Mouse (Mus musculus): ENCODE results near the gene Lcp2.
A peak's percentile ranks its signal among the peaks of the same experiment; 100 is the strongest.
"Not testable (repeated sequence)": the region's sequence is repeated elsewhere in the genome, so short reads cannot be mapped to it uniquely, and the experiment has no call there.

Gene Lcp2

DNA sequence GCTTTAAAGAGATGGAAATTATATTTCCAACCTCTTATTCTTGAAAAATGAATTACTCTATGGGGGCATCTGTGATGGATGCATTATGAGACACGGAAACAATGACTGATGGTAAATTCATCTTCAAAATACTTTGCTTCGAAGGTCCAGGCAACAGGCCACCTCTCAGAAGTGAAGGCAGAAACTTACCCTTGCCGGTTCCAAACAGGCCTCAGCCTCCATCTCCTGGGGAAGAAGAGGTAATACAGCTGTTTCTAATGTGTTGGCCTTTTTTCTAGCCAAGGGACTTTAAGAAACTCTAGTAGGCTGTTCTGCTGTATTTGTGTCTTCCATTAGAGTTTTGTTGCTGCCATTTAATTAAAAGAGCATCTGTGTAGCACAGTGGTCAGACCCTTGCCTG, 40.3 kb downstream of the Lcp2 start:
- no peak for DNase-seq (ENCODE audit: low read depth)

DNA sequence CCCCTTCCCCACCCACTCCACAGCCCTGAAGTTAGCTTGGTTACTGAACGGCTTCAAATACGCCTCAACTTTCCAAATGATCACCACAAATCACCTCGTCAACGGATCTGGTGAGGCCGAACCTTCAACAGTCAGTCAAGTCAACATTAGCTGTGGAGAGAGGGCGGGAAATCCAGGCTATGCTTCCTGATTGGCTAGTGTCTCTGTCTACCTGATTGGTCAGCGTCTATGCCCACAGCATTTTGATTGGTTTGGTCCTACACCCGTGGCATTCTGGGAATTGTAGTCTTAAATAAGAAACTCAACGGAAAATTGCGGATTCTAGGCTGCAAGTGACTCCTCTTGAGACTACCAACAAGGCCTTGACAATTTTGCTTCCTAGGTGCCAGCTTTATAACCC, 51.7 kb downstream of the Lcp2 start, which contains the start of gene 4930469K13Rik:
4930469K13Rik (minus strand) TSS at position 133 of the 400 bp plus-strand sequence.
- no peak for DNase-seq (ENCODE audit: low read depth)

DNA sequence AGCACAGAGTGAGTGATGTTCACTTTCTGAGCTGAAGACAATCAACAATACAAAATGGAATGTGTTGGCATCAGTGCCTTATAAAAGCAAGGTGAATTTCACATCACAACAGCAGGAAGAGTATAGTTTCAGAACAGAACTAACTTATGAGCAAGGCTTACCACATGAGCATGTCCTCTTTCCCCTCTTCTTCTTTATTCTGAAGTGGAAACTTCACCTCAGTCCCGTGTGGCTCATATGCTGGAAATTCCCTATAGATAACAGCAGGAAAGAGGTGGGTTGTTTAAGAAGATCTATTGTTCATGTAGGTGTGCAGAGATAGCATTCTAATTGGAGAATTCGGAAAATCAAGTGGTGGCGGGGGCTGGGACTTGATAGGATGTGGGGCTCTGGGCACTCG, 55.1 kb downstream of the Lcp2 start:
- no peak for DNase-seq (ENCODE audit: low read depth)

DNA sequence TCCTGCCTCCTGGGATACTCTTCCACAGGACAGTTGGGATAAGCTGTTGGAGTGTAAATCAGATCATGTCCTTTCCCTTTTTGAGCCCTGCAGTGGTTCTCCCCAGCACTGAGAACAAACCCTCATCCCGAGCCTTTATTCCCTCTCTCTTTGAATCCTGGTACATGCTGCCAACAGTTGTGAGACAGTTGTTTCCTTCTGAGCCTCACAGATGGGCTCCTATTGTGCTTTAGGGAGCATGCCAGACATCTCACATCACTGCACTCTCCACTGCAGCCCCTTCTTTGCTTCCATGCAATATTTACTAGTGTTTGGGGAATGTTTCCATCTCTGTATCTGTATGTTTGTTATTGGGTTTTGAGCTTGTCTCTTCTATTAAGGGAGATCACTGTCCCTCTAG, 58.2 kb downstream of the Lcp2 start:
- DNase-seq (ENCODE audit: low read depth): no peak

DNA sequence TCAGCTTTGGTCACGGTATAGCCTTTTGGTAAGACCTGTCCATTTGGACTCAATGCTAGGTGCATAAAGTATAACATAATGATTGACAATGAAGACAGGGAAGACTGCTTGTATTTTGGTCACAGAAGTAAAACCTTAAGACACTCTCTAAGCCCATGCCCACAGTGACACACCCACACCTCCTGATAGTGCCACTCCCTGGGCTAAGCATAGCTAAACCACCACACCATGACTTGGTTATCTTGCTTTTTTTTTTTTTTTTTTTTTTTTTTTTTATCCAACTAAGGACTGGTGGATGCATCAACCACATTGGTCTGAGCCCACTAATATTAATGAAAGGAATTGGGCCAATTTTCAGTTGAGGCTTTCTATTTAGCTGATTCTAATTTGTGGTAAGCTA, 62.5 kb downstream of the Lcp2 start:
- DNase-seq (ENCODE audit: low read depth): no peak

DNA sequence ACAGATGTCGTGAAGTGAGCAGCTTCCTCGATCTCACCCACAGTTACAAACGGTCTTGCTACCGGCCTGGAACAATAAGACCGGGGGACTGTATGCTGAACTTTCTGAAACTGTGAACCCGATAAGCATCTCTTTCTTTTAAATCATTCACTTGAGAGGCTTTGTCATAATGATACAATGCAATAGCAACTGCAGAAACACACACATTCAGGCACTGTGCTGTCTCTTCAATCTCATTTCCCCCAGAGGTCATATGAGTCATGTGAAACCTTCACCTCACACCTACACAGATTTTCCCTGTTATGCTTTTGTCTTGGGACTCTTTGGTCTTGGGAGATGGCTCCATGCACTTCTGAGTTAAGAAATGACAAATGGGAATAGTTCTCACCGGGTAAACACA, 65.2 kb downstream of the Lcp2 start:
- DNase-seq (ENCODE audit: low read depth): no peak

DNA sequence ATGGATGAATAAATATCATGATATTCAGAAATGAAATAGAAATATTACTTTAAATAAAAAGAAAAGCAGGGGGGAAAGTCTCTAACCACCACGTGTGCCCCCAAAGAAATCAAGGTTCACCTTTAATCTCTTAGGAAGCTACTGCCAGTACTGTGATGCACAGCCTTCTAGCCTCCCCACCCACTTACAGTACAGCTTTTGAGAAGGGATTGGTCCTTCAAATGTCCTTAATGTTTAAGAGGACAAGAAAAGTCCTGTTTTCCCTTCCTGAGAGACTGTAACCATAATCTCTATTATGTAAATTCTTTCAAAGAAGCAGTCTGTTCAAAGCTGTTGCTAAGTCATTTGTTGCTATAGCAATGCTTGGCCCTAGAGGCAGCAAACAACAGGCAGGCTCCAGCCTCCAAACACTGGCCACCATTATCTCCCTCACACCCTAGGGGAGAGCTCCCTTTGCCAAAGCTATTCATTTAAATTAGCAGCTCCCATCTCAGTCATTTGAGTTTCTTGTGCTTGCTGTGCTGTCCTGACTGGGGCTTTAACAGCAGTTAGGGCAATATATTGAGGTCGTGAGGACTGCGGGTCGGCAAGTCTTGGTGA, 66.2 kb downstream of the Lcp2 start:
- no peak for DNase-seq (ENCODE audit: low read depth)

DNA sequence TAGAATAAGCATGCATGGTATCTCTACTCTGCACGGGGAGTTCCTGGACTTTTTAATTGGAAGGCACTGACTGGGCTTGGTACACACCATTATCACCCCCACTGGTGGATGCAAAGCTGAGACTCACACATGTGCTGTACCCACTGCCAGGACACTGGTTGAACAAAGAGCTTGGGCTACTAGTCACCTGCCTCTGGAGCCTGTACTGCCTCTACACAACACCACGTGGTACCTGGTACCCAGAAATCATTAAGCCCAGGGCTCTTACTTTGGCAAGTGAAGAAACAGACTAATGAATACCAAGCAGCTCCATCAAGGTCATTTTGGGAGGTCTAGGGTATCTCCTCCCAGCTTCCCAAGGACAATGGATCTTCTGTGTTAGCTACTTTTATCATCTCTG, 67.0 kb downstream of the Lcp2 start:
- DNase-seq (ENCODE audit: low read depth): no peak

DNA sequence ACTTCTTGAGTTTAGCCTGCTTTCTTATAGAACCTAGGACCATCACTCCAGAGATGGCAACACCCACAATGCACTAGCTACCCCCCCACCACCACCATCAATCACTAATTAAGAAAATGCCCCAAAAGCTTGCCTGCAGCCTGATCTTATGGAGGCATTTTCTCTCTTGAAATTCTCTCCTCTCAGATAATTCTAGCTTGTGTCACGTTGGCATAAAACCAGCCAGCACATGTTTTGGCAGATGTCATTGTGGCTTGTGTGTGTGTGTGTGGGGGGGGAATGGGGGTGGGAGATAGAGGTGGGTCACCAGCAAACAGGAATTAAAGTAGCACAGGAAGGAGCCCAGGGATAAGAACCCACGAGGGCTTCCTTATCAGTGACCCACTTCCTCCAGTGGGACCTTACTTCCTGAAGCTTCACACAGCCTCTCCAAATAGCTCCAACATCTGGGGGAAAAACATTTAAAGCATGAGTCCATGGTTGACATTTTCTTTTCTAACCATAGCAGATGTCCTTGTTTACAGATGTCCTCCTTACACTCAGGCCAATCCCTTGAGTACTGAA, 69.9 kb downstream of the Lcp2 start:
- no peak for DNase-seq (ENCODE audit: low read depth)

DNA sequence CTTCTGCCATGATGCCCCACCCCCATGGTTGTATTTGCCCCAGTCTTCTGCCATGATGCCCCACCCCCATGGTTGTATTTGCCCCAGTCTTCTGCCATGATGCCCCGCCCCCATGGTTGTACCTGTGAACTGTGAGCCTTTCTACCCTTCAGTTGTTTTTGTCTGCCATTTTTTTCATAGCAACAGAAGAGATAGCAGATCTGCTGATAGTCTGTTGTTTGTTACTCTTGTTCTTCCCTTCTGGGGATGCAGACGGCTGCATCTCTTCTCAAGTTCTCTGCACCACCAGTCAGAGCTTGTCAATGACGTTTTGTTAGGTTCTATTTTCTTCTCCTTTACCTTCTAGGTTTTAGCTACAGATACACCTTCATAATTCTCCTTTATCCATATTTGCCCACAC, 70.9 kb downstream of the Lcp2 start:
- DNase-seq (ENCODE audit: low read depth): no peak

DNA sequence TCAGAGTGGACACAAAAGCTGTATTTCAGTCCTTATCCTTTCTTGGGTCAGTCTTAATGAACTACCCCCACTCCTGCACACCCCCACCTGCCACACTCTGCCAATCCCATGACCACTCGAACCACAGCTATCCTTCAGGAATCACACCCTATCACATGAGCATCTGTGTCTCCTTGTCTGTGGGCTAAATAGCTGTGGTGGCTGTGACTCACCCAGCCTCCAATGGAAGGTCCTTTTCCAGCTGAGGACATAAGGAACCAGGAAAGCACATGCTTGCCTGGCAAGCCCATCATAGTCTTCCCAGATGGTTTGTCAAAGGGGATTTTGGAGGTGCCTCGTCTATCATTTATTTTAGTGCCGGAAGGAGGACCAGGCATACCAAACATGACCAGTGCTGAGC, 71.6 kb downstream of the Lcp2 start:
- DNase-seq (ENCODE audit: low read depth): no peak

DNA sequence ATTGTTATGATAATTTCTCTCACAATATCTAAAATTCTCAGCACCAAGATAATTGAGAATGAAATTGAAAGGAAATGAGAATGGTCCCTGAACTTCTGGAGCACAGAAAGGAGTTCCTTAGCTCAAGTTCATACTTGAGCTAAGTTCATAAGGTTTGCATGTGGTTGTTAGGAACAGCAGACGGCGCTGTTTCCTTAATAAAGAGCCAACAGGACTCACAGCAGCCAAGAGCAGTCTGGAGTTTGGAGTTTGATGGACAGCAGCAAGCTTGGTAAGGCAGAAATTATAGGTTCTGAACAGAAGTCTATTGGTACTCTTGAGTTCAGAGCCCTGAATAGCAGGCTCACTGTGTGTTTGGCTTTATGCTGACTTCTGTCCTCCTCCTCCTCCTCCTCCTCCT, 76.4 kb downstream of the Lcp2 start:
- DNase-seq (ENCODE audit: low read depth): peak; percentile 17

DNA sequence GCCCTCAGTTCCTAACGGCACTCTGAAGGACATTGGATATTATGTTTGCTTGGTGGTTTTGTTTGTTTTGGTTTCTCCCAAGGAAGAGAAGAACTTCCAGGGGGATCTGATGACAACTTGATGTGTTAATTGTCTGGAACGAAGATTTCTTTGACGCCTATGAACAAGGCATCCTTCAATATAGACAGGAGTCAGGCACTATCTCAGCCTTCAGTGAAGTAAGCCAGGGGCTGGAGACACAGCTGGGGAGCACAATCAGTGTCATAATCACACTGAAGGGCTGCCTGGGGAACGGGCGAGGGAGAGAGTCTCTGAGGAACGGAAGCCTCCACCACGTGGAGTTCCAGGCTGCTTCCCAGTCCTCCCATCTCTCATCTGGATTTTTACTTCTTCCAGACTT, 78.1 kb downstream of the Lcp2 start:
- DNase-seq (ENCODE audit: low read depth): no peak

DNA sequence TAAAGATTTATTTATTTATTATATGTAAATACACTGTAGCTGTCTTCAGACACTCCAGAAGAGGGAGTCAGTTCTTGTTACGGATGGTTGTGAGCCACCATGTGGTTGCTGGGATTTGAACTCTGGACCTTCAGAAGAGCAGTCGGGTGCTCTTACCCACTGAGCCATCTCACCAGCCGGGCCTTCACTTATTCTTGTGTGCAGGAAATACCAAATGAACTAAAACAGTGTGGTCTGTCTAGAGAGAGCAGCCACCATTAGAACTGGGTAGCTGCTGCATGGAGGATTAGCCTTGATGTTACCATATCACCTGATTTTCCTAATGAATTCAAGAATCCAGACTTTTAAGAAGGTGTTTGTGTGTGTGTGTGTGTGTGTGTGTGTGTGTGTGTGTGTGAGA, 79.0 kb downstream of the Lcp2 start:
- not testable (repeated sequence) for DNase-seq (ENCODE audit: low read depth)

DNA sequence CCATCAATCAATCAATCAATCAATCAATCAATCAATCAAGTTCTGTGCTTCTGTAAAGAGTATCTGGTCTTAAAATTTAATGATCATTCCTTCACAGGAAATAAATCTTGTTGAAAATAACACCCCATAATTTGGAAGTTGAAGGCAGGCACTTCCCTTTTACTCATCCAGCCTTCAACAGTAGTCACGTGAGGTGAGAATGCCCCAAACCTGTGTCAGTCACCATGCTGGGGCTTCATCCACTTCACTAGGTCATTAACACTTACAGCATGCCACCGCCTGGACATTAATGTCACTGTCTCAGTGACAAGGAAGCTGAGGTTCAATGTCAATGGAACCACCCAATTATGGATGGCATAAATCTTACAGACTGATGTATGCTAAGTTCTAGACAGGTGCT, 81.7 kb downstream of the Lcp2 start:
- no peak for DNase-seq (ENCODE audit: low read depth)

DNA sequence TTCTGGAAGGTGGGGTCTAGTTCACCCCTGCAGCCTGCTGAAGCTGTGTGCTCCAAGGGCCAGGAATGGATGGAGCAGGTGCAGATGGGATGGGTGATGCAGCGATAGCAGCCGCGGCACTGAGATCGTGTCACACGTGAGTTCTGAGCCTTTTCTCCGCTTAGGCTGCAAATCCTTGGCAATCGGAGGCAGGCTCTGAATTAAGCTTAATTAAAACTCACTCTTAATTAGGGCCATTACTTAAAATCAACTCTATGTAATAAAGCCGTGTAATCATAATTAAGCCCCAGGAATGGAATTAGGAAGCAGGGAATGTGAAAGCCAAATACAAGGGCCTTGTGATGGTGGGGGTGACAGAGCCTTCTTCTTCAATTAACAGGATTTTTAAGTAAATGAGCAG, 92.6 kb downstream of the Lcp2 start:
- DNase-seq (ENCODE audit: low read depth): no peak

Data from c-Kit-positive CD71-positive TER-119-negative erythroid progenitor cells, embryonic 14.5 days (primary cell).